Mouse (Mus musculus) embryo, embryonic 11.5 days (tissue): ENCODE results near the gene Lmbr1l.
"Not testable (repeated sequence)": the region's sequence is repeated elsewhere in the genome, so short reads cannot be mapped to it uniquely, and the experiment has no call there.

Experiments used
- DNase-seq: peaks from one replicate; pipeline ENCODE4 v3.0.0-alpha.2; 2012; ENCODE audit warnings: low read depth, low spot score

The Lmbr1l gene

DNA sequence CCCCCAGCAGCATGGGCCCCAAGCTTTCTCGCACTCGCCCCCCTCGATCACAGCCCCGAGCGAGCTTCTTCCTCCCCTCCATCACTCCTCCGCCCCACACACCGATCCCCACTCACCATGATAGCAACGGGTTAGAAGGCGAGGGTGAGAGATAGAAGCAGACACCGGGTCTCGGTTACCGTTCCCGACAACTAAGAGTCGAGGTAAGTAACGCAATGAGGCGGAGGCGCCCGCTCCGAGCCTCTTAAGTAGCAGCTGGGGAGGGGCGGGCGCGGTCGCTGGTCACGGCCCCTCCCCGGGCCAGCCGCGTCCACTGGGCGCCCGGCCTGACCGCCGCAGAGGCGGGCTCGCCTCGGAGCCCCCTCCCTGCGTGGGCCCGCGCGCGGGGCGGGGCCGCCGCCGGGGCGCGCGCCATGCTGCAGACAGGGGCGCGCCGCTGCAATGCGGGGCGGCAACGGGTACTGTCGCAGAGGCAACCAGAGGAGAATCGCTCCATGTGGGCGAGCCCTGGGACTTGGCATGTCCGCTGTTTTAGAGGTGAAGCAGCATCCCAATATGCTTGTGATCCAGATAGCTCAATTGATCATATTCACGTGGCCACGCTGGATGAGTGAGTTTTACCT is 16.3 kb upstream of the Lmbr1l start, which contains the start of gene Tuba1b:
Tuba1b (minus strand) TSS at position 349 of the 623 bp plus-strand sequence.
- DNase-seq: peak; percentile 85

DNA sequence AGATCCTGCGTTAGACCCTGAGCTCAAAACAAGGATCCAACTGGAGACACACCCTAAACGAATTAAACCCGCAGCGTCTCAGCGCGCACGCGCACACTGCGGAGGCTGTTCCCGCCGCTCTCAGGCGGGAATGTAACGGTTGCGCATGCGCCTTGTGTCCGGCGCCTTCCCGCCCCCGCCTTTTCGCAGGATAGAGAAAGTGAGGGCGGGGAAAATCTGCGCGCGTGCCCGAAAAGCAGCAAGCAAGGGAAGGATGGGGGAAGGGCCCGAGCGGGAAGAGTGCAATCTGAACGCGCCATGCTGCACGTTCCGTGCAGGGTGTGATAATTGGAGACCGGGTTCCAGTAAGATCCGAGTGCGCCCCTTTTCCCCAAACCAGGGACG is 15.8 kb upstream of the Lmbr1l start:
- DNase-seq: peak; percentile 98

DNA sequence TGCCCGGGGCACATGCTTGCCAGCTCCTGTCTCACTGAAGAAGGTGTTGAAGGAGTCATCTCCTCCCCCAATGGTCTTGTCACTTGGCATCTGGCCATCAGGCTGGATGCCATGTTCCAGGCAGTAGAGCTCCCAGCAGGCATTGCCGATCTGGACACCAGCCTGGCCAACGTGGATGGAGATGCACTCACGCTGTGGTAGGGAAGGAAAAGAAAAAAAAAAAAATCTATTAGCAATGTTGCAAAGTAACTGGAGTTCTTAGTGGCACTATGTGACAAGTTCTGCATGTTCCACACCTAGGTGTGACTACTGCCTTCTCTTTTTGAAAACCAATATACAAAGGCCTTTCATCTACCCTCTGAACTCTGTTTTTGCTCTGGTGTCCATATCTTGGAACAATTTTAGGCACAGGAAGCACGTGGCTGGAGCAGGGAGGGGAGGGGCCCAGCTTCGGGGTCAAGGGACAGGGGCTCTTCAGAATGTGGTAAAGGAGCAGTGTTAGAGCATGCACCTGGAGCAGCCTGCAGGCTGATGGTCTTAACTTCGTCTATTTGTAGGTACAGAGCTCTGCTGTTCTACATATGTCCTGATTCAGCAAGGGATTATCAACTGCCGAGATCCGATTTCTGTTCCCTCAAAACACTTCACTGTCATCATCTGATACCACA is 15.1 kb upstream of the Lmbr1l start:
- DNase-seq: not testable (repeated sequence)

DNA sequence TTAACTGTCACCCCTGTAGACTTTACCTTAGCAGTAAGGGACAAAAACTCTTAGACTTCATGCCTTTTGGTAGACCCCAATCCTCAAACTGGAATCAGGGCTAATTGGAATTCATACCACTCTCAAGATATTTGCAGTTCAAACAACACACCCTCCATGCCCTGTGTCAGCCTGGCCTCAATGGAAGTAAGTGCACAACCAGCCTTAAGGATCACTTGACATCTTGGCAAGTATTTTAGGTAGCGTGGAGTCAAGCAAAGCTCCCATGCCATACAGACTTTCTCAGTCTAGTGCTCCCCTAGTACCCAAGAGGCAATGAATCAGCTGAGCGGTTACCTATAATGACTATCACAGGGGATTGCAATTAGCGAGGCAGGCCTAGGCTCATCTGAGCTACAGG is 13.0 kb upstream of the Lmbr1l start:
- DNase-seq: no peak

DNA sequence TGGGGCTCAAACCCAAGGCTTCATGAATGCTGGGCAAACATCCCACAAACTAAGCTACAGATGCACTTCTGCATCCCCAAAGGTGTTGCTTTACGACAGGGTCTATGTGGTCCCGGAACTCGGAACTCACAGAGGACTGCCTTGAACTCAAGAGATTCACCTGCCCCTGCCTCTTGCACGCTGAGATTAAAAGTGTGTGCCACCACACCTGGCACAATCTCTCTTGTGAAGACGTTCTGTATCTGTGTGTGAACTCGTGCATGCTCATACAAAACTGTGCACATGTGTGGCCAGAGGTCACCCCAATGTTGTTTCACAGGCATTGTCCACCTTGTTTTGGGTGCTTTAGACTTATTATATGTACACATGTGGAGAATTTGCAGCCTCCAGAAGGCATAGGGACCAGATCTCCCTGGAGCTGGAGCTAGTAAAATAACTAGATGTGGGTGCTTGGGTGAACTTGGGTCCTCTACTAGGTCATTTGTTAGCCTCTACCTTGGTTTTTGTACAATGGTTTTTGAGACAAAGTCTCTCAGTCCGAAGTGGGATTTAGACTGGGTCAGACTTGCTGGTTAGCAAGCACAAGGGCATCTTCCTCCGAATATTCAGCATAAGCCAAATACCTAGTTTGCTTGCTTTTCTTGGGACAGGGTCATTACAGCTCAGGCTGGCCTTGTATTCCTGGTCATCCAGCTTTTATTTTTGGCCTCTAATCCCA is 12.1 kb upstream of the Lmbr1l start:
- DNase-seq: no peak

DNA sequence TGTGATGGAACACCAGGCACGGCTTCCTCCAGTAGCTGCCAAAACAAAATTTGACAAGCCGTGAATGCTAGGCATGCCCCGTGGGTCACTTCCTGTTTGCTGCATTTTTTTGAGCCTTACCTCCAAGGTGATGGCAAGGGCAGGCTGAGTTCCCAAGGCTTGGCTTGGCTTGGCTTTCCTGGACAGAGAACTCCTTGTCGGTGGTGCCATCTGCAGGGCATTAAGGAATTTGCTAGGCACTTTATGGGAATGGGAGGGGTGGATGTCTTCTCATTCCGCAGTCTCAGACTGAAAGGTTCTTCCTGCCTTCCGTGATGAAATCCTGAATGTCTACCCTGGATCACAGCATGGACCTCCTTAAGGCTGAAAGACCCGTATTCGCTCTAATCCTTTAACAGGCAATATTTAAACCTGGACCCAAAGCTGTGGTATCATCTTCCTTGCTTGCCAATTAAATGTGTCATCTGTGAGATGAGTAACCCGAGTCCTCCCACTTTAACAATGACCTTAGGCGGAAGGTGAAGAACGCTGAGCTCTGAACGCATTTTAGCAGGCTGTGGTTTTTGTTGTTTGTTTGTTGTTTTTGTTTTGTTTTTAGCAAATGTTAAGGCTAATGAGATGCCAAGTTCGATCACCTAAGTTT is 10.7 kb upstream of the Lmbr1l start:
- DNase-seq: peak; percentile 64

DNA sequence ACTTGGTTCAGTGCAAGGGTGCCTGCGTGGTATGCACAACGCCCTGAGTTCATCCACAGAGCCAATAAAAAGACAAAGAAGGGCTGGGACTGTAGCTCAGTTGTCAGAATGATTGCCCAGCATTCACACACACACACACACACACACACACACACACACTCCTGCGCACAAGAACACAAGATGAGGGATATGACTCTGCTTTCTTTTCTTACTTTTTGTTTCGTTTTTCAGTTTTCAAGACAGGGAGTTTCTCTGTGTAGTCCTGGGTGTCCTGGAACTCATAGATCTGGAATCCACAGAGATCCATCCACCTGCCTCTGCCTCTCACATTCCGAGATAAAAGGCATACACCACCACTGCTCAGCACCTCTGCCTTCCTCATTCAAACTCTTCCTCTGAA is 9.5 kb upstream of the Lmbr1l start:
- no peak for DNase-seq

DNA sequence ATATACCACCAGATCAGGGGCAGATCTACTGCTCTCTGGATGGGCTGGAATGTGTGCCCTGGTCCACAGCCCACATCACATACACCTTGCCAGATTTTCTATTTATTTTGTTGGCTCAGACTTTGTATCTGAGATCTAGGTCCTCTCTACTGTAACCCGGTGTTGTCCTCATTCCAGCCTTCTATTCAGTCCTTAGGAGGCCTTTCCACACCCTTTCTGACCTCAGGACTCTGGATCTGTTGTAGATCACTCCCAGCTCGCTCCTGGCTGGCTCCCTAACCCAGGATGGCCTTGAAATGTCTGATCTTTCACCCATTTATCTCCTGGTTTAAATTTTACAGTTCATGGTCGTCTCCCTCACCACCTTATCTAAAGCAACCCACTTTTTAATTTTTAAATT is 6.7 kb upstream of the Lmbr1l start:
- DNase-seq: no peak

DNA sequence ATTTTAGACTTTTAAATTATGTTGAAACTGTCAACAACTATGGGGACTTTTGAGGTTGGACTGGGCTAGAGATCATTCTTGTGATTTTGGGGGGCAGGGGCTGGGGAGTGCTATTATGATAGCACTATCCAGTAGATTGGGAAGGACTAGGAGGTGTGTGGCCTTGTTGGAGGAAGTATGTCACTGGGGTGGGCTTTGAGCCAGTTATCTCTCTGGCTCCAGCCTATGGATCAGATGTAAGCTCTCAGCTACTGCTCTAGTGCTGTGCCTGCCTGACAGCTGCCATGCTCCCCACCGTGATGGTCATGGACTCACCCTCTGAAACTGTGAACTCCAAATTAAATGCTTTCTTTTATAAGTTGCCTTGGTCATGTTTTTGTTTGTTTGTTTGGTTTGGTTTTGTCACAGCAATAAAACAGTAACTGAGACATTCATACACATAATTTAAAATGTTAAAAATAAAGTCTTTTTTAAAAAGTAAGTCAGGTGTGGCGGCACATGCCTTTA is 5.1 kb upstream of the Lmbr1l start:
- DNase-seq: no peak

DNA sequence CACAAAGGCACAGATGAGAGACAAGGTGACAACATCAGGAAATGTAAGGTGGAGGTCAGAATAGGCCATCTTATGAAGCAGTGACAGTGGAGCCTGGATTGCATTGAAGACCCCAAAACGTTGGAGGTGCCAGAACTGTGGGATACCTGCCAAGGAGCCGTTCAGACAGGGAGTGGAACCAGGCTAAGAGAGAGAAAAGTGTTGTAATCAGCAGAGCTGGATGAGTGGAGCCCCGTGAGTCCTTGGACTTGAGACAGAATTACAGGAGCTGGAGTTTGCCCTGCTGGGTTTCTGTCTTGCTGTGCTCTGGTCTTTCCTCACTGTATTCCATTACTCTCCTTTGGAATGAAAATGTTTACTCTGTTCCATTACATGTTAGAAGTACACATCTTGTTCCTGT is 4.5 kb upstream of the Lmbr1l start:
- DNase-seq: no peak

DNA sequence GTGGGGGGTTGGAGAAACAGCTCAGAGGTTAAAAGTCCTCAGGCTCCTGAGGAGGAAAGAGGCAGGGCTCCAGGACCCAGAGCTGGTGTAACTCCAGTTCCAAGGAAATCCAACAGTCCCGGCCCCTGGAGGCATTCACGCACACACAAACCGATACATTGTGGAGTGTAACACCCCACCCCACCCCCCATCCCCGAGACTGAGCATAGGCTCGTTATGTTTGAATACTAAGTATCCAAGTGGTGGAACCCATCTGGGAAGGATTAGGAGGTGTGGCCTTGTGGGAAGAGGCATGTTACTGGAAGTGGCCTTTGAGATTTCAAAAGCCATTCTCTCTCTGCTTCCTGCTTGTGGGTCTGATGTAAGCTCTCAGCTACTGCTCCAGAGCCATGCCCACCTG is 3.5 kb upstream of the Lmbr1l start:
- DNase-seq: no peak

DNA sequence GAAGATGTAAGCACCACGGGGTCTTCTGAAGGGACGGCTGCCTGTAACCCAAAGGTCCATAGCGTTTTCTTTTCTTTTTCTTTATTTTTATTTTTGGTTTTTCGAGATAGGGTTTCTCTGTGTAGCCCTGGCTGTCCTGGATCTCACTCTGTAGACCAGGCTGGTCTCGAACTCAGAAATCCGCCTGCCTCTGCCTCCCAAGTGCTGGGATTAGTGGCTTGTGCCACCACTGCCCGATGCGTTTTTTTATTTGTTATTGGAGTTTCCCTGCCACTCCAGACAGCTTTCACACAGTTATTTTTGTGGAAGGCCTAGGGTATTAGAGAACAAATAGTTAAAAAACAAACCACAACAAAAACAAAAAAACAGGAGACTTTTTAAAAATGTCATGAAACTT is 466 bp upstream of the Lmbr1l start:
- not testable (repeated sequence) for DNase-seq

DNA sequence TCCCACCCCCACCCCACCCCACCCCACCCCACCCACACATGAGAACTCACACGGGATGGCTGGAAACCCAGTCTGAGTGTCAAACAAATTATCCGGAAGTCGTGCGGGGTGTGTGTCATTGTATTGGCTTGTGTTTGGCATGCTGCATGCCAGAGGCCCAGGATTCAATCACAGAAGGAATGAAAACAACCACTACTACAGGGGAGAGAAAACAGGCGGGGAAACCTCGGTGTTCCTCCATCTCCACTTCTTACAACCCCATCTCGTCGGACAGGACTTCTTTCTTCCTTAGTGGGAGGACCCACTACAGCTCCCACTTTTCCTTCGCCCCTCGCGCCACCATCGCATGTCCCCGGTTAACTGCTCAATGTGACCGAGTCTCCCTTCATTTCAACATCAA is 940 bp downstream of the Lmbr1l start:
- no peak for DNase-seq

DNA sequence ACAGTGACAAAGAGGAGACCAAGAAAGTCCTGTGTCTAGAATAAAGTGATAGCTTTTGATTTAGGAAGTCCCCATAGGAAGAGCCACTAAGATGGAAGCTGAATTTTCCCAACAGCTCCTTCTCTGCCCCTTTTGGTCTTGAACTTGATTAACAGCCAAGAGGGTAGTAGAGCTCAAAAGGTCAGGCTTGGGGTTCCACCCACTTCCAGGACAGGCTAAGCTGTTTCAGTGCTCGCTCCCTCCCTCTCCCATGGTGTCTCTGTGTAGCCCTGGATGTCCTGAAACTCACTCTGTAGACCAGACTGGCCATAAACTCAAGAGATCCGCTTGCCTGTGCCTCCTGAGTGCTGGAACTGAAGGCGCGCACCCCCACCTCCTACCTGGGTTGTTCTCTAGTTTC is 2.0 kb downstream of the Lmbr1l start:
- no peak for DNase-seq

DNA sequence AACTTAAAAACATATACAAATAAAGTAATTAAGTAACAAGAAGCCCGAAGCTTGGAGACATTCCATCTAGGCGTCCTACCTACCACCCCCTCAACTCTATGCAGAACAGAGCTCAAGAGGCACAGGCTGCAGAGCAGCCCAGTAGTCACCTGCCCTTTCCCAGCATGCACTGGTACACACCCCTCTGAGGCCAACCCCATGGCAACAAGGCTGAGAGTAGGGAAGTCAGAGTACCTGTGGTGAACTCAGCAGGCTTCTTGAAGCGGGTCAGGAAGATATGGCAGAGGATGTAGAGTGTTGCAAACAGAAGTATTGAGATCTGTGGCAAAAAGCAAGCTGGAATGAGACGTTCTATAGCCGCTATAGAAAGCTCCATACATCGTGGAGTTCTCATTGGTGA is 3.1 kb downstream of the Lmbr1l start:
- DNase-seq: no peak

DNA sequence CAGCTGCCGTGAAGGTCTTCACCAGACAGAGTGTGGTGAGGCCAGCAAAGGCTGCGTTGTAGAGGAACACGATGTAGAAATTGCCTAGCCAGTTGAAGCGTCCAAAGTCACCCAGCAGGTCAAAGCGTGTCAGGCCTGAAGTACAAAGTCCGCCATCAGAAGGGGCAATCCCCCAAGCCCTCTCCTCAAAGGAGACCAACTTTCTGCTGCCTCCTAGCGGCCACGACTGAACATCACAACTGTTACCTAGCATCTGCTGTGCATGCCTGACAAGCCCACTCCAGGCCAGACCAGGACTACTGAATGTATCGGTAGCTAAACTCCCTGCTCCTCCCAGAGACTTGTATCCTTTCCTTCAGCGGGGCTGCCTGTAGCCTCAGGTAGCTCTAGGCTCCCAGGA is 13.3 kb downstream of the Lmbr1l start:
- DNase-seq: no peak

DNA sequence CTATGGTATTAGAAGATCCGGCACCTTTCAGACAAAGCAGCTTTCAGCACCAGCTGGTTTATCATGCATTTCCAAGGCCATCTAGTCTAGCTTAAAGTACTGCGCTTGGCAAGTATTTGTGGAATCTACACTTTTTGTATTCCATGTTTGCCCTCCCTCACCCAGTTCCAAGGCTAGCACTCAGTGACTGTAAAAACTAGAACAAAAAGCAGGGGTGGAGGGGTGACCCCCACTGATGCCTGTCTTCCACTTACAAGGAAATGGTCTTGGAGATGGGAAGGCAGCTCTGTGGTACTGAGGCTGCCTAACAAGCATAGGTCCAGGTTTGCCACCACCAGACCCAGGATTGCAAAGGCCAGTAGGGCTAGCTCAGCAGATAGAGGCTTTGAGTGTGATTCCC is 15.4 kb downstream of the Lmbr1l start:
- DNase-seq: no peak

DNA sequence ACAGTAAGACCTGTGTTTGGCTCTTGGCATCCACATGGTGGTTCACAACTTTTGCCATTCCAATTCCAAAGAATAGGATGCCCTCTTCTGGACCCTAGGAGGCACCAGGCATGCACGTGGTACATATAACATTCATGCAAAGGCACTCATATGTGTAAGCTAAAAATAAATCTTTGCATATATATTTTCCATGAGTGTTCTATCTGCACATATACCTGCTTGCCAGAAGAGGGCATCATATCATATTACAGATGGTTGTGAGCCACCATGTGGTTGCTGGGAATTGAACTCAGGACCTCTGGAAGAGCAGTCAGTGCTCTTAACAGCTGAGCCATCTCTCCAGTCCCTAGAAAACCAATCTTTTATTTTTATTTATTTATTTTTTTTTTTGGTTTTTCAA is 16.5 kb downstream of the Lmbr1l start:
- DNase-seq: no peak

DNA sequence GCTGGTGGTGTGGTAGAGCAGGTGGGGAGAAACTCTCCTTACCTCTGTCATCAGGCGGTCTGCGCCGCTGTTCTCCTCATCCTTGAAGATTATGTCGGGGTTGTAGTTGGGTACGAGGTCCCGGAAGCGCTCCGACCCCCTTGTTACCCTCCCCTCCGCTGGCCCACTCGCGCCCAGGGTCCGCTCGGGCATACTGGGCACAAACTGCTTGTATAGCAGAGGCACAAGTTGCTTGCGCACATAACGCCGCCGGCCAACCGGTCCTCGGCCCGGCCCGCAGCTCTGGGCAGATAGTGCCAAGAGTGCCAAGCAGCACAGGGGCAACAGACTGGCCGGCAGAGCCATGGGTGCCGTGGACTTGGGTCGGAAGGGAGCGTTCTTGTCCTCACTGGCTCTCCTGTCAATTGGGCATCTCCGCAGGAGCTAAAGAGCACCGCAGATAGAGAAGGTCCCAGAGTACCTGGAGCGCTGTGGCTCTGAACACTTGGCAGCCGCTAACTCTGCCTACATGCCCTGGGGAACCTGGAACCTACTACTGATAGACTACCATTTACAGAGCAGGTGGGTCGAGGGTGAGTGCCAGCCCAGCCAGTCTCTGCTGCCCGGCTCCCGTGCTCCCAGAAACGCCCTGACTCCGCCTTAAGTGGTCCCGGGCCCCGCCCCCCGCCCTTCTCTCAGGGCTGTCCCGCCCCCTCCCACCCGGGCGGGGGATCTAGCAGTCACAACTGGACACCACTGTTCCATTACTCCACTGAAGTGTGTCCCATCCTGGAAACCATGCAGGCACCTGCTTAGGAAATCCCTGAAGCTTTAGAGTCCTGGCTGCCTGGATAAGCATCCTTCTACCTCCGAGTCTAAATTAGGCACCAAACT is 19.9 kb downstream of the Lmbr1l start, which contains the start of gene Dhh:
Dhh (minus strand) TSS at position 613 of the 873 bp plus-strand sequence.
- DNase-seq: no peak

DNA sequence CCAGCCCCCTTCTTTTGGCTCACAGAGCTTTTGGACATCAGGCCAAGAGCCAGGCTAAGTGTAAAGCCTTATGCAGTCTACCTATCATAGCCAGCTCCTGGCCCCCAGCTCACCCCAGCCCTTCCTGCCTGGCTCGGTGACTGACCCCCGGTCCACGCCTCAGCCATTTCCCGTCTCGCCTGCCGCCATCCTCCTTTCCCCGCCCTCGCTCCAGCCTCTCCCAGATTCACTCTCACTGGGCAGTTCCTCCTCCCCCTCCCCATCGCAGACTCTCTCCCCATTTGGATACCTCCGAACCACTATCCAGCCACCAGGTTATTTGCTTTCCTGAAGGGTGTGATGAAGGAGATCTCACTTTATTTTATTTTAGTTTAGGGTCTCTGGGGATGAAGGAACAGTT is 20.5 kb downstream of the Lmbr1l start:
- no peak for DNase-seq
